Mouse (Mus musculus): Measurements from ENCODE around the gene Ncor2.

The Ncor2 gene

DNA sequence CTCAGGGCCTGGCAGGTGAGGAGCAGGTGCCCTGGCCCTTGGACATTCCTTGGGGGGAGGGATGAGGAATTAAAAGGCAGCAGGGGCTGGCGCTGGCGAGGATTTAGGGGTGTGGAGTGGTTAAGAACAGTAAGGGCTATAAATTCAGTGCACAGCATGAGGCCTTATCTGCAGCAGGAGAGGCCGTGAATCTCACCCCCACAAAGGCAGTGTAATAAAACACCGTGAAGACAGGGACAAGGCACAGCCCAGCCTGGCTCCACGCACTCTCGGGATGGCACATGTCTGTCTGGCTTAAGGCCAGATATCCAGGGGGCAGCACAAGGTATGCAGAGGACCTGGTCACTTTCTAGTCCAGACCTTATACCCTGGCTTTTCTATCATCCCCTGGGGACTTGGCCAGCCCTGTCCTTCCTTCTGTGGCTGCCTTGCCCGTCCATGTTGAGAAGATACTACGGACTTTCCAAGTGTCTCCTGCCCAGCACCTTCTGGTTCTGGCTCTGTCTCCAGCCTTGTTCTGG, 93.9 kb downstream of the Ncor2 start:
- in situ Hi-C loops (cut with MboI; ENCODE audit: low pct_unique_long_range_greater_than_20kb in 1 of 2, low sequenced_read_pairs in 2 of 2, unreplicated experiment in 1 of 2) = no loop called here

GRCm38 (mm10) chr5:125083674-125084073, 95.3 kb downstream of the Ncor2 start:
- in situ Hi-C loops (cut with MboI; ENCODE audit: low pct_unique_long_range_greater_than_20kb in 1 of 2, low sequenced_read_pairs in 2 of 2, unreplicated experiment in 1 of 2) = no loop called here

DNA sequence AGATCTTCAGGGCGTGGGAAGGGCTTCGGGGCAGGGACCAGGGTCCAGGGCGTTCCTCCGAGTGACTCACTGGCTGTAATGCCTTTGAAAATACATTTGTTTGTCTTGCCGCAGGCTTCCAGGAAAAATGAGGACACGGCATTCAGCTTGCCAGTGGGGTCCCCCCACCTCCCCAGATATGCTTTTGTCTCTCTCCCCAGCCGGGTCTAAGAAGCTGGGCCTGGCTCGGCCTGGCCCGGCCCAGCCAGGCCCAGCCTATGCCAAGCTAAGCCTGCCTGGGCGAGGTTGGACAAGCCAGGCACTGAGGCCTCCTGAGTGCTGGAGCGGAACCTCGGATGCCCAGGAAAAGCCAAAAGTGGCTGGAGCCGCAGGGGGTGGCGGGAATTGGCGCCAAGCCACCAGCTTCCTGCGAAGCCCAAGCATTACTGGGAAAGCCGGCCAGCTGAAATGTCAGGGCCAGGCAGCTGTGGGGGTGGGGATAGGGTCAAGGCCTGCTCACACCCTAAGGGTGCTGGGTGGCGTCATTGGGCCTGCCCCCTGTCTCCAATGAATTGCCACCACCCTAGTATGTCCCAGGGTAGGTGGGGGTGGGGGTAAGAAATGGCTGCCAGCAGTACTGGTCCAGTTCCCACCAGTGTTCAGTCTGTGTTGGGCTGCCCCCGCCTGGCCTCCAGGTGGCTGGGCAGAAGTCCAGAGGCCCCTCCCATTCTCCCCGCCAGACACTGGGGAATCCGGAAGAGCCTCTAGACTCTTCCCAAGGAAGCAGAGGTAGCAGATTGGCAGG, 97.5 kb downstream of the Ncor2 start:
- in situ Hi-C loops (cut with MboI; ENCODE audit: low pct_unique_long_range_greater_than_20kb in 1 of 2, low sequenced_read_pairs in 2 of 2, unreplicated experiment in 1 of 2) = no loop called here

DNA sequence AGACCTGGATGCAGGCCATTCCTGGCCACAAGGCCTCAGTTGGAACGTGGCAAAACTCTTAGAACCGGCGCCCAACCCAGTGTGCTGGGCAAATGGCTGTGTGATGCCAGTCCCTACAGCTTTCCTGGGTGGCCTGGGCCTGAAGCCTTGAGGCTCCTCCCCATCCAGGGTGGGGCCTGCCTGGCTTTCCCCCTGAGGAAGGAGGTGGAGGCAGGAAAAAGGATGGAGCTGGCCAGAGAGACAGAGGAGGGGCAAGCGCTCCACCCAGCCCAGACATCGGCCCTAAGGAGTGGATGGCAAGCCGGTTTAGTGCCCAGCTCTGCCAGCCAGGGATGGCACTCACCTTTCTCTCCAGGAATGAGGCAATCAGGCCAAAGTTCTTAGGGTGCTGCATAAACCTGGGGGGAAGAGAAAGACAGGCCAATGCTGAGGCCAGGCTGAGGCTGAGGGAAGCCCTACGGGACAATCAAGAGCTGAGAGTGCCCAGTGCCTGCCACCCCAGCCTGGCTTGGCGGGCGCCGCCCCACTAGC, 98.2 kb downstream of the Ncor2 start:
- in situ Hi-C loops (cut with MboI; ENCODE audit: low pct_unique_long_range_greater_than_20kb in 1 of 2, low sequenced_read_pairs in 2 of 2, unreplicated experiment in 1 of 2) = no loop called here

- in situ Hi-C loops (cut with MboI; ENCODE audit: low pct_unique_long_range_greater_than_20kb in 1 of 2, low sequenced_read_pairs in 2 of 2, unreplicated experiment in 1 of 2) = no loop called here
Measured at GRCm38 (mm10) chr5:125080352-125080751, 98.7 kb downstream of the Ncor2 start.

GRCm38 (mm10) chr5:125078220-125078619, 100.8 kb downstream of the Ncor2 start:
- in situ Hi-C loops (cut with MboI; ENCODE audit: low pct_unique_long_range_greater_than_20kb in 1 of 2, low sequenced_read_pairs in 2 of 2, unreplicated experiment in 1 of 2) = no loop called here

GRCm38 (mm10) chr5:125076183-125076582, 102.8 kb downstream of the Ncor2 start:
- in situ Hi-C loops (cut with MboI; ENCODE audit: low pct_unique_long_range_greater_than_20kb in 1 of 2, low sequenced_read_pairs in 2 of 2, unreplicated experiment in 1 of 2) = no loop called here

- in situ Hi-C loops (cut with MboI; ENCODE audit: low pct_unique_long_range_greater_than_20kb in 1 of 2, low sequenced_read_pairs in 2 of 2, unreplicated experiment in 1 of 2) = no loop called here
Measured at GRCm38 (mm10) chr5:125074571-125075171, 104.3 kb downstream of the Ncor2 start.

- in situ Hi-C loops (cut with MboI; ENCODE audit: low pct_unique_long_range_greater_than_20kb in 1 of 2, low sequenced_read_pairs in 2 of 2, unreplicated experiment in 1 of 2) = no loop called here
Measured at GRCm38 (mm10) chr5:125073896-125074295, 105.1 kb downstream of the Ncor2 start.

DNA sequence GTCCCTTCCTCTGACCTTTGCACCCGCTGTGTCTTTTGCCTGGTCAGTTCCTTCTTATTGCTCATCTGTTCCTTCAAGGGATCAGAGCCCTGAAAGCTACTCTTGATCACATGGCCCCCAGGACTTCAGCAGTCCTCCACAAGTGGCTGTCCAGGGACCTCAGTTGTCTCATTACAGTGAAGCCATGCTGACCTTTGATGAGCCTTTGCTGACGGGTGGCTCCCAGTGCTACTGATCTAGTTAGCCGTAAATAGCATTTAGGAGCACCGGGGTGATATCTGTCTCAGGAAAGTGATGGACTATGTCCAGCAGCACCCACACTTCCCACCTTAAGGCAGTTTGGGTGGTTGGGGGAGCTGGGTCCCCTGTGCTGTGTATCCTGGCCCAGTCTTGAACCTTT, 105.7 kb downstream of the Ncor2 start:
- in situ Hi-C loops (cut with MboI; ENCODE audit: low pct_unique_long_range_greater_than_20kb in 1 of 2, low sequenced_read_pairs in 2 of 2, unreplicated experiment in 1 of 2) = no loop called here

DNA sequence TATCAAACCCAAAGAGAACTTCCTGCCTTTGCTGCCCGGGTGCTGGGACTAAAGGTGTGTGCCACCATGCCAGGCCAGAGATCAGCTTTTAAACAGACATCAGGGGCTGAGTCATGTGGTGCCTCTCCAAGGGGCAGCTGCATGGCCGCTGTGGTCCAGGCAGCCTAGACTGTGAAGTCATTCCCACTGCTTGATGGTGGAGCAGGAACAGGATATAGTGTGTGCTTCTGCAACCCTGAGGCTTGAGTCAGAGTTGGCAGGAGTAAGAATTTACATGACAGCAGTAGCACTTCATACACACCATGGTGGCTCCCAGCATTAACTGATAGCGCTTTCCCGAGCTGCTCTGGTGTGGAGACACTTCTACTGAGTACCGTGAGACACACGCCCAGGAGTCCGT, 106.6 kb downstream of the Ncor2 start:
- in situ Hi-C loops (cut with MboI; ENCODE audit: low pct_unique_long_range_greater_than_20kb in 1 of 2, low sequenced_read_pairs in 2 of 2, unreplicated experiment in 1 of 2) = no loop called here

- in situ Hi-C loops (cut with MboI; ENCODE audit: low pct_unique_long_range_greater_than_20kb in 1 of 2, low sequenced_read_pairs in 2 of 2, unreplicated experiment in 1 of 2) = no loop called here
Measured at GRCm38 (mm10) chr5:125071919-125072318, 107.1 kb downstream of the Ncor2 start.

- in situ Hi-C loops (cut with MboI; ENCODE audit: low pct_unique_long_range_greater_than_20kb in 1 of 2, low sequenced_read_pairs in 2 of 2, unreplicated experiment in 1 of 2) = no loop called here
Measured at GRCm38 (mm10) chr5:125070399-125070798, 108.6 kb downstream of the Ncor2 start.

DNA sequence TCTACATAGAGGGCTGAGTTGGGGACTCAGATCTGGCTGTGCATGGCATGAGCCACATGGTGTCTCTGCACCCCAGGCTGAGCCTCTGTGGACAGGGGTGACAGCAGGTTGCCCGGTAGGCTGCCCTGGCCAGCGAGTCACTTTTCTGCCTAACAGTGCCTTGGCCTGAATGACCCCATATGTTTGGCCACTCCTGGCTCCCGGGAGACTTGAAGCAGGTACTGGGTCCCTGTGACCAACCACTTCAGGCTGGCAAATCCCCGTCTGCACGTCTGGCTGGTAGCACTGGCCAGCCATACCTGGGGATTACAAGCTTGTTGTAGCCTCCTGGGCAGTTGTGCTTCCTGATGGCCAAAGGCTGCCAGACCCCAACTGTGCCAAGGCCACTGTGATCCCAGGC, 109.1 kb downstream of the Ncor2 start:
- in situ Hi-C loops (cut with MboI; ENCODE audit: low pct_unique_long_range_greater_than_20kb in 1 of 2, low sequenced_read_pairs in 2 of 2, unreplicated experiment in 1 of 2) = no loop called here

DNA sequence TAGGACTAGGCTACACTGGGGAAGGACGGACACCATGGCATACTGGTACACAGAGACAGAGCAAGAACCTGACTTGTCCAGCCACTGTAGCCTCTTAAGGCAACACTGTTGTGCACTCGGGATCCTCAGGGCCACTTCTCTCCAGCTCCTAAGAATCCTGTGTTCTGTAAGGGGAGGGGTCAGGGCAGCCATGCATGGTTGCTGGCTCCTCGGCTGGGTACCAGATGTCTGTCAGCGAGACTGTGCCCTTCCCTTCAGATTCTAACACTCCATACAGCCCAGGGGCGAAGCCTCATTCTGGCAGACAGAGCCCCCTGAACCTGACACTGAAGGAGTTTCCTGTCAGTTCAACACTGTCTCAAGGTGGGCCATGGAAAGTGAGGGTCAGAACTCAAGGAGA, 109.6 kb downstream of the Ncor2 start:
- in situ Hi-C loops (cut with MboI; ENCODE audit: low pct_unique_long_range_greater_than_20kb in 1 of 2, low sequenced_read_pairs in 2 of 2, unreplicated experiment in 1 of 2) = no loop called here

DNA sequence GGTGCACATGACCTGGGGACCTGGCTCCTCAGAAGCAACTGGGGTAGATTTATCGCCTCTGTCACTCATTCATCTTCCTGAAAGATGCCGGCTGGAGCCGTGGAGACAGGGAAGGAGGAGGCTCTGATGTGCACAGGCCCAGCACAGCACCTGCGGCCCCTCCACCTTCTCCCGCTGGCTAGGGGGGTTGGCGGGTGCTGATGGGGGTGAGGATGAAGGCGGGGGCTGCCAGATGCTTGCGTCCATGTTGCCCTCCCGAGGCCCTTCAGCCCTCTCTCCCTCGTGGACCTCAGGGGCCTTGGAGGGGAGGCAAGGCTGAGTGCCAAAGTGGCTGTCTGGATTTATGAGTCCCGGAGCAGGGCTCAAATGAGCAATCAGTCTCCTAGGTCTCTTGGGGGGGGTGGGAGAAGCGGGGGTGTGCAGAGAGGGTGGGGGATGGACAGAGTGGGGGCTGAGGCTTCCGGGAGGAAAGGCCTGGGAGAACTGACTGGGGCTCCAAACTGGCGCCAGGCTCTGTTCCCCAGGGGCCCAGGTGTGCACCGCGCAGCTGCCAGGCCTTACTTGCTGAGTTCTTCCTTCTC, 110.6 kb downstream of the Ncor2 start:
- in situ Hi-C loops (cut with MboI; ENCODE audit: low pct_unique_long_range_greater_than_20kb in 1 of 2, low sequenced_read_pairs in 2 of 2, unreplicated experiment in 1 of 2) = no loop called here

DNA sequence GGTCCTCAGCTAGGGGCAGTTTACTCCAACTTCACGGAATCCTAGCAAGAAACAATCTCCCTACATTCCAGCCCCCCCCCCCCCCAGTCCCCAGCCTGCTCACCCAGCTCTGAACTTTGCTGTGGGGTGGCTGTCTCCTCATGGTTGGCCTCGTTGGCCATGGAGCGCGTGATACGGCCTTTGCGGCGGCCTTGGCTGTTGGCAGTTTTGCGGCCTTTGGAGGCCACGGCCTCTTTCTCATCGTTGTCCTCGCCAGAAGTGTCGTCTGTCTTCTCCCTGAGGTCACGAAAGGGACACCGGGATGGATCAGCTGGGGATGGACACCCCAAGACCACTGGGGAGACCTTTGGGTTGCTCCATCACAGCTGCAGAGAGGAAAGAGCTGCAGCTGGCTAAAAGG, 111.3 kb downstream of the Ncor2 start:
- in situ Hi-C loops (cut with MboI; ENCODE audit: low pct_unique_long_range_greater_than_20kb in 1 of 2, low sequenced_read_pairs in 2 of 2, unreplicated experiment in 1 of 2) = no loop called here

GRCm38 (mm10) chr5:125066479-125067471, 112.2 kb downstream of the Ncor2 start:
- in situ Hi-C loops (cut with MboI; ENCODE audit: low pct_unique_long_range_greater_than_20kb in 1 of 2, low sequenced_read_pairs in 2 of 2, unreplicated experiment in 1 of 2) = no loop called here
